Mouse (Mus musculus): ENCODE measurements around the gene Mfap4. TPM values are rescaled to one million over a fixed set of nuclear protein-coding genes. Genes with fewer than 3 reads are reported as not detected.

The Mfap4 gene
- polyA plus RNA-seq, 1 experiment from 2014 or later = 4.9 TPM

DNA sequence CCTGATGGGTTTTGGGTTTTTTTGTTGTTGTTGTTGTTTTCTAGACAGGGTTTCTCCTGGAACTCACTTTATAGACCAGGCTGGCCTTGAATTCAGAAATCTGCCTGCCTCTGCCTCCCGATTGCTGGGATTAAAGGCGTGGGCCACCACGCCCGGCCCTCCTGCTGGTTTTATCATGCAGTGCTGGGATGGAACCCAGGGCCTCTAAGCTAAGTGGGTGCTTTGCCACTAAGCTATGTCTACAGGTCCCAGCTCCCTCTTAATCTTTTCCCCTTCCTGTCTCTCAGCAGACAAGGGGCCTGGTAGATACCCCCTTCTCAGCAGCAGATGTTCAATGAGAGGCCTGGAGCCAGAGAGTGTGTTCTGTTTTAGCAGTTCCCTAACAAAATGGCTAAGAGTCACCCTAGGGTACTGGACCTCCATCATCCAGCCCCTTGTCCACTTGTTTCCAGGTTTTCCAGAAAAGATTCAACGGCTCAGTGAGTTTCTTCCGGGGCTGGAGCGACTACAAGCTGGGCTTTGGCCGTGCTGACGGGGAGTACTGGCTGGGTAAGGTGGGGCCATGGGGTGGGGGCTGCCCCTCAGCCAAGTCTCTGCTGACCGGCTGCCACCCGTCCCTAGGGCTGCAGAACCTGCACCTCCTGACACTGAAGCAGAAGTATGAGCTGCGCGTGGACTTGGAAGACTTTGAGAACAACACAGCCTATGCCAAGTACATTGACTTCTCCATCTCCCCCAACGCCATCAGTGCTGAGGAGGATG is 1.4 kb downstream of the Mfap4 start:
- DNase-seq (no peak), ATAC-seq (no peak)
- Histone ChIP-seq H3K9ac (replicated peaks) (no peak overlapping the region), H3K4me2 (ENCODE audit: low read depth, low read length) (no peak overlapping the region), H3K27me3 (ENCODE audit: insufficient read depth, low read length) (no peaks in the 10 kb centered on the region), H3K9me3 (ENCODE audit: low read length) (no peaks in the 10 kb centered on the region), H3K4me1 (ENCODE audit: insufficient read depth) (no peaks in the 10 kb centered on the region), H3K4me3 (ENCODE audit: low read depth, low read length) (no peak overlapping the region), H3K27ac (ENCODE audit: low read depth) (no peak overlapping the region), H3K36me3 (replicated peaks; ENCODE audit: insufficient read depth, low read length) (peaks cover 21% of the 10 kb centered on the region)
- no peak for TF ChIP-seq EP300 (IDR thresholded peaks at IDR 0.05; ENCODE audit: low read depth)
- TF ChIP-seq CTCF (IDR thresholded peaks at IDR 0.05; ENCODE audit: low read depth) = no peak
- WGBS (ENCODE audit: insufficient replicate concordance) = 84% methylated on average over 14 of the region's 14 CpGs

DNA sequence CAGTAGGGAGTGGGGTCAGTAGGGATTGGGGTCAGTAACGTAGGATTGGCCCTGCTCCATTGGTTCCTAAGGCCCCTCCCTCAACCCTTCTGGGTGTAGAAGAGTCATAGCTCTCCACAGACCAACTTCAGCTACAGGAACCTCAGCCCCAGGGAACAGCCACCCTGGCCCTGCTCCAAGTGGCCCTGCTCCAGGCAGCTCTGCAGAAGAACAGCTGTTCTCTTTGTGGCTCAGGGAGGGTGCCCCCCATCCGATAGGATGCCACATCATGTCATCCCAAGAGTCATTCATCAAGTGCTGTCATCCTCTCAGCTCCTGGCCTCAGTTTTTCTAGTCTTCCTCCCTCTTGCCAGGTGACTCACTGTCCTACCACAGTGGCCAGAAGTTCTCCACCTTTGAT is 2.2 kb downstream of the Mfap4 start:
- Histone ChIP-seq H3K4me1 (ENCODE audit: insufficient read depth) (no peaks in the 10 kb centered on the region), H3K9me3 (ENCODE audit: low read length) (no peaks in the 10 kb centered on the region), H3K27ac (ENCODE audit: low read depth) (no peak overlapping the region), H3K9ac (replicated peaks) (no peak overlapping the region), H3K27me3 (ENCODE audit: insufficient read depth, low read length) (no peaks in the 10 kb centered on the region), H3K4me2 (ENCODE audit: low read depth, low read length) (no peak overlapping the region), H3K4me3 (ENCODE audit: low read depth, low read length) (no peak overlapping the region), H3K36me3 (replicated peaks; ENCODE audit: insufficient read depth, low read length) (peaks cover 22% of the 10 kb centered on the region)
- no peak for ATAC-seq
- TF ChIP-seq EP300 (IDR thresholded peaks at IDR 0.05; ENCODE audit: low read depth) = no peak
- no peak for TF ChIP-seq CTCF (IDR thresholded peaks at IDR 0.05; ENCODE audit: low read depth)
- WGBS (ENCODE audit: insufficient replicate concordance) = 76% methylated on average over 2 of the region's 2 CpGs
- DNase-seq = no peak

DNA sequence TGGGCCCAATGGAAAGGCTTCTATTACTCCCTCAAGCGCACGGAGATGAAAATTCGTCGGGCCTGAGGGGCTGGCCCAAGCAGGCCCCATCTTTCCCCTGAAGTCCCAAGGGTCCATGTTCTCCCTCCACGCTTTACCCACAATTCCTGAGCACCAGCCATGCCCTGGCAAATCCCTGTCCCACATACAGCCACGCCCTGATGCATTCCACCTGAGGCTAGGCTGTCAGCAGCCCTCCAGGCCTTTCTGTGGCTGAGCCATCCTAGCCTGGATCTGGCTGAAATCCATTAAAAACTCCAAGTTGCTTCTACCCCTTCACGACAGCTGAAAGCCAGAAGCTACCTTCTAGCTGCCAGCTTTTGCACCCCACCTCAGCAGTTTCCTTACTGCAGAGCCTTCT is 2.7 kb downstream of the Mfap4 start:
- Histone ChIP-seq H3K9me3 (ENCODE audit: low read length) (no peaks in the 10 kb centered on the region), H3K4me2 (ENCODE audit: low read depth, low read length) (no peak overlapping the region), H3K27me3 (ENCODE audit: insufficient read depth, low read length) (no peaks in the 10 kb centered on the region), H3K27ac (ENCODE audit: low read depth) (no peak overlapping the region), H3K4me1 (ENCODE audit: insufficient read depth) (peaks cover 3% of the 10 kb centered on the region; the same call in 1 of the 2 replicates), H3K9ac (replicated peaks) (no peak overlapping the region), H3K4me3 (ENCODE audit: low read depth, low read length) (no peak overlapping the region), H3K36me3 (replicated peaks; ENCODE audit: insufficient read depth, low read length) (peaks cover 22% of the 10 kb centered on the region)
- no peak for DNase-seq
- ATAC-seq = no peak
- TF ChIP-seq CTCF (IDR thresholded peaks at IDR 0.05; ENCODE audit: low read depth) (no peak), EP300 (IDR thresholded peaks at IDR 0.05; ENCODE audit: low read depth) (no peak)
- 86% methylated on average over 7 of the region's 7 CpGs for WGBS (ENCODE audit: insufficient replicate concordance)

DNA sequence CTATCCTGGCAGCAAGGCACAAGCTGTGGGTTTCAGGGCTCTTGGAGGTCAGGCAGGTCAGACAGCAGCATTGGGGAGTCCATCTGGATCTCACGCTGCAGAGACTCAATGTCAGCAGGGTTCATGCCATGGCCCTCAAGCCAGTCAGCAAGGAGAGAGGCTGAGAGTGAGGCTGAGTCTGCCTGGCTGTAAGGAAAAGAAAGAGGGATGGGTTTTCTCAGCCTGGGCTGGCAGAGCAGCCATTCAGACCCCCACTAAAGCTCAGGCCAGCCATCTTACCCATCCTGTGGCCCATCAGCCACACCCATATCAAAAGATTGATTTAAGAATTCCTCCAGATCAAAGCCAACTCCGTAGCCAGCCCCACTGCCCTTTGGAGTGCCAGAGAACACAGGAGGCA is 3.9 kb downstream of the Mfap4 start:
- Histone ChIP-seq H3K27ac (ENCODE audit: low read depth) (no peak overlapping the region), H3K9ac (replicated peaks) (no peak overlapping the region), H3K36me3 (replicated peaks; ENCODE audit: insufficient read depth, low read length) (peaks cover 22% of the 10 kb centered on the region), H3K4me3 (ENCODE audit: low read depth, low read length) (no peak overlapping the region), H3K9me3 (ENCODE audit: low read length) (no peaks in the 10 kb centered on the region), H3K4me2 (ENCODE audit: low read depth, low read length) (no peak overlapping the region), H3K4me1 (ENCODE audit: insufficient read depth) (peaks cover 12% of the 10 kb centered on the region; the same call in 1 of the 2 replicates), H3K27me3 (ENCODE audit: insufficient read depth, low read length) (no peaks in the 10 kb centered on the region)
- TF ChIP-seq EP300 (IDR thresholded peaks at IDR 0.05; ENCODE audit: low read depth) = no peak
- no peak for TF ChIP-seq CTCF (IDR thresholded peaks at IDR 0.05; ENCODE audit: low read depth)
- DNase-seq = no peak
- 89% methylated on average over 2 of the region's 2 CpGs for WGBS (ENCODE audit: insufficient replicate concordance)
- ATAC-seq = no peak

DNA sequence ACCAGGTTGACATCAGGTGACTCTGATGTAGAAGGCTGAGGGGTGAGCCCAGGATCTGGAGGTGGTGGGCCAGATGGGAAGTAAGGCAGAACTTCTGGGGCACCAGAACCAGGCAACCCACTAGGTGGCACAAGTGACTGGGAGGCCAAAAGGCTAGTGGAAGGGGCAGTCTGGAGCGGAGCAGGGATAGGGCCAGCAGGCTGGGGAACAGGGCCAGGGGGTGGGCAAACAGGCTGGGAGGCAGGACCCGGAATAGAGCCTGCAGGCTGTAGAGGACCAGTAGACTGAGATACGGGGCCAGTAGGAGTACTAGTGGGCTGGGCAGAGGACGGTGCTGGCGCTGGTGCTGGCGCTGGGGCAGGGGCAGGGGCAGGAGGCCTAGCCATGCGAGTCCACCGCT is 4.6 kb downstream of the Mfap4 start:
- no peak overlapping the region for H3K4me2 ChIP-seq (ENCODE audit: low read depth, low read length)
- ATAC-seq (no peak), DNase-seq (no peak)
- peaks cover 22% of the 10 kb centered on the region for H3K36me3 ChIP-seq (replicated peaks; ENCODE audit: insufficient read depth, low read length)
- H3K4me1 ChIP-seq (ENCODE audit: insufficient read depth) = peaks cover 14% of the 10 kb centered on the region; the same call in 1 of the 2 replicates
- no peaks in the 10 kb centered on the region for H3K27me3 ChIP-seq (ENCODE audit: insufficient read depth, low read length)
- WGBS (ENCODE audit: insufficient replicate concordance) = 84% methylated on average over 8 of the region's 8 CpGs
- H3K27ac ChIP-seq (ENCODE audit: low read depth) = no peak overlapping the region
- H3K4me3 ChIP-seq (ENCODE audit: low read depth, low read length) = no peak overlapping the region
- TF ChIP-seq EP300 (IDR thresholded peaks at IDR 0.05; ENCODE audit: low read depth) (no peak), CTCF (IDR thresholded peaks at IDR 0.05; ENCODE audit: low read depth) (no peak)
- H3K9ac ChIP-seq (replicated peaks) = no peak overlapping the region
- H3K9me3 ChIP-seq (ENCODE audit: low read length) = no peaks in the 10 kb centered on the region

DNA sequence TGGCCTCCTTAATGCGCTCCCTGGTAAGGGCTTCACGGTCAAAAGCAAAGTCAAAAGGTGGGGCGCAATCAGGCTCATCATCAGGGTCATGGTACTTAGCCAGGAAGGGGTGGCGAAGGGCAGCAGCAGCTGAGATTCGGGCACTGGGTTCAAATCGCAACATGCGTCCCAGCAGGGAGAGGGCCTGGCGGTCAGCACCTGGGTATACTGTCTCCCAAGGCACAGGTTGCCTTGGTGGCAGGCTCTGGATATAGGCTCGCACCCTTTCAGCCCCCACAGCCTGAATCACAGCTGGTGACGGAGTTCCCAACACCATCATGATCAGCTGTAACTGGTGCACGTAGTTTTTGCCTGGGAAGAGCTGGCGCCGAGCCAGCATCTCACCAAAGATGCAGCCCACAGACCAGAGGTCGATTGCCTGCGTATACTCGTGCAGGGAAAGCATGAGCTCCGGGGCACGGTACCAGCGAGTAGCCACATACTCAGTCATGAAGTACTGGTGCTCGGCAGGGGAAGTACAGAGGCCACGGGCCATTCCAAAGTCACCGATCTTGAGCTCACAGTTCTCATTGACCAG is 5.8 kb downstream of the Mfap4 start:
- H3K4me1 ChIP-seq (ENCODE audit: insufficient read depth) = peaks cover 18% of the 10 kb centered on the region; the same call in 1 of the 2 replicates
- H3K27ac ChIP-seq (ENCODE audit: low read depth) = no peak overlapping the region
- H3K4me2 ChIP-seq (ENCODE audit: low read depth, low read length) = no peak overlapping the region
- no peaks in the 10 kb centered on the region for H3K27me3 ChIP-seq (ENCODE audit: insufficient read depth, low read length)
- TF ChIP-seq CTCF (IDR thresholded peaks at IDR 0.05; ENCODE audit: low read depth) (no peak), EP300 (IDR thresholded peaks at IDR 0.05; ENCODE audit: low read depth) (no peak)
- DNase-seq (no peak), ATAC-seq (no peak)
- H3K9me3 ChIP-seq (ENCODE audit: low read length) = no peaks in the 10 kb centered on the region
- 88% methylated on average over 22 of the region's 22 CpGs for WGBS (ENCODE audit: insufficient replicate concordance)
- H3K36me3 ChIP-seq (replicated peaks; ENCODE audit: insufficient read depth, low read length) = peaks cover 22% of the 10 kb centered on the region
- H3K4me3 ChIP-seq (ENCODE audit: low read depth, low read length) = no peak overlapping the region
- no peak overlapping the region for H3K9ac ChIP-seq (replicated peaks)
